Mouse (Mus musculus) midbrain, postnatal 0 days (tissue): ENCODE measurements at regions not wholly inside any gene's neighbourhood (a gene's known extent, or its start where the extent isn't known, plus 50 kb on each side); places are given as distances from the start of the nearest gene placed in this dataset.

Source experiments
- ATAC-seq: fragments of 200-750 bp; cut with Nextera tagmentation; 2 replicates; pipeline ENCODE4 v1.8.0; 2017; ENCODE audit warnings: moderate number of reproducible peaks, mild to moderate bottlenecking, moderate TSS enrichment, moderate library complexity; ENCODE audit not compliant: low FRiP score
- DNase-seq: peaks from one replicate; pipeline ENCODE4 v3.0.0-alpha.2; 2015; ENCODE audit warnings: low spot score
- H3K27ac ChIP-seq: fragments of 300-500 bp; sonication (generic); 2 replicates; pipeline ENCODE4 v1.5.1; 2014; ENCODE audit warnings: low read depth, mild to moderate bottlenecking, low read length, mixed read lengths
- H3K27me3 ChIP-seq: fragments of 300-500 bp; sonication (generic); 2 replicates; pipeline ENCODE4 v1.6.1; 2014; ENCODE audit warnings: low read length, control low read depth, mixed read lengths; ENCODE audit not compliant: insufficient read depth
- H3K36me3 ChIP-seq: fragments of 300-500 bp; sonication (generic); 2 replicates; pipeline ENCODE4 v1.6.1; 2014; ENCODE audit warnings: low read length, control low read depth, mixed read lengths; ENCODE audit not compliant: insufficient read depth
- H3K4me1 ChIP-seq: fragments of 300-500 bp; sonication (generic); 2 replicates; pipeline ENCODE4 v1.6.1; 2014; ENCODE audit warnings: mild to moderate bottlenecking, control low read depth, antibody characterized with exemption, low read length, mixed read lengths; ENCODE audit not compliant: insufficient read depth
- H3K4me2 ChIP-seq: fragments of 300-500 bp; sonication (generic); 2 replicates; pipeline ENCODE4 v1.6.1; 2014; ENCODE audit warnings: low read depth, mild to moderate bottlenecking, low read length, mixed read lengths; ENCODE audit not compliant: poor library complexity, severe bottlenecking
- H3K4me3 ChIP-seq: fragments of 300-500 bp; sonication (generic); 2 replicates; pipeline ENCODE4 v1.5.1; 2014; ENCODE audit warnings: low read depth, mild to moderate bottlenecking, low read length, moderate library complexity
- H3K9ac ChIP-seq: fragments of 300-500 bp; sonication (generic); replicated peaks from 2 replicates; pipeline ENCODE4 v1.6.1; 2014; ENCODE audit warnings: mild to moderate bottlenecking, low read length, moderate library complexity, mixed read lengths; ENCODE audit not compliant: poor library complexity, severe bottlenecking
- H3K9me3 ChIP-seq: fragments of 300-500 bp; sonication (generic); 2 replicates; pipeline ENCODE4 v1.6.1; 2016; ENCODE audit warnings: low read length, control low read depth
- CTCF ChIP-seq: IDR thresholded peaks from 2 replicates; pipeline ENCODE4 v1.5.1; 2016; ENCODE audit warnings: antibody characterized with exemption, mild to moderate bottlenecking
- WGBS: fragments of 180-500 bp; shearing (Covaris S2); extraction: QIAGEN DNeasy Blood & Tissue Kit; methylation state at CpG from one replicate; pipeline ENCODE4 v1.1.7; 2014; 5-methylcytosine and 5-hydroxymethylcytosine counted together

DNA sequence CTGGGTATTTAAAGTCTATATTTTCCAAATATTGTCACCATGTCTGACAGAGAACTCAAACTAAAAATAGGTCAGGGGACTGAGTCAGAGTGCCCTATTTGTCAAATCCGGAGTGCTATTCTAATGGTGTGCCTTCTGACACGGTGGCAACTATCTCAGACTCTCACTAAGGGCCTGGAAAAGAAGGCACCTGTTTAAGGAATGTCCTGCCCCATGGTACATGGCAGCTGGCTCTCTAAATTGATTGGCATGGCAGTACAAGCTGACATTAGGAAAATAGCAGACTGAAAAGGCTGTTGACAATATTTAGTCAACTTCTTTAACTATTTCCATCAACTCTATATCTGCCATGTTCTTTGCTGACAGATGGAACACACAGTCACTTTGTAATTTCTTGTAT is 405.1 kb upstream of the A1bg start:
- no peak for TF ChIP-seq CTCF
- H3K4me3 ChIP-seq = no peak overlapping the region
- WGBS = 80% methylated on average over 2 of the region's 2 CpGs
- no peaks in the 10 kb centered on the region for H3K27me3 ChIP-seq
- H3K27ac ChIP-seq = no peak overlapping the region
- H3K9ac ChIP-seq = no peak overlapping the region
- ATAC-seq = no peak
- no peak for DNase-seq
- no peak overlapping the region for H3K4me2 ChIP-seq
- H3K9me3 ChIP-seq = no peaks in the 10 kb centered on the region
- H3K4me1 ChIP-seq = no peaks in the 10 kb centered on the region
- H3K36me3 ChIP-seq = no peaks in the 10 kb centered on the region

DNA sequence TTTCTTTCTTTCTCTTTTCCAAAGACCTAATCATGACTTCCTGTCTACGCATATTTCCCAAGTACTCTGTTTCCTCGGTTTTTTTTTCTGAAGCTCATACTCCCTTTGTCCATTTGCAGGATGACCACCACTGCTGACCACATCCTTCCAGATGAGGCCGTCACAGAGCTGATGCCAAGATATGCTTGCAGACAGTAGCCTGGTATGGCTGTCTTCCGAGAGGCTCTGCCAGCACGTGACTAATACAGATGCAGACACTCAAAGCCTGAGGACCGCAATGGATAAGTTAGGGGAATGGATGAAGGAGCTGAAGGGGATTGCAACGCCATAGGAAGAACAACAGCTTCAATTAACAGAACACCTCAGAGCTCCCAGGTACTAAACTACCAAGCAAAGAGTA is 399.4 kb upstream of the A1bg start:
- Histone ChIP-seq H3K9ac (no peak overlapping the region), H3K36me3 (no peaks in the 10 kb centered on the region), H3K4me2 (no peak overlapping the region), H3K27me3 (no peaks in the 10 kb centered on the region), H3K4me3 (no peak overlapping the region), H3K9me3 (no peaks in the 10 kb centered on the region), H3K27ac (no peak overlapping the region), H3K4me1 (no peaks in the 10 kb centered on the region)
- 95% methylated on average over 7 of the region's 7 CpGs for WGBS
- no peak for TF ChIP-seq CTCF
- DNase-seq (no peak), ATAC-seq (no peak)

DNA sequence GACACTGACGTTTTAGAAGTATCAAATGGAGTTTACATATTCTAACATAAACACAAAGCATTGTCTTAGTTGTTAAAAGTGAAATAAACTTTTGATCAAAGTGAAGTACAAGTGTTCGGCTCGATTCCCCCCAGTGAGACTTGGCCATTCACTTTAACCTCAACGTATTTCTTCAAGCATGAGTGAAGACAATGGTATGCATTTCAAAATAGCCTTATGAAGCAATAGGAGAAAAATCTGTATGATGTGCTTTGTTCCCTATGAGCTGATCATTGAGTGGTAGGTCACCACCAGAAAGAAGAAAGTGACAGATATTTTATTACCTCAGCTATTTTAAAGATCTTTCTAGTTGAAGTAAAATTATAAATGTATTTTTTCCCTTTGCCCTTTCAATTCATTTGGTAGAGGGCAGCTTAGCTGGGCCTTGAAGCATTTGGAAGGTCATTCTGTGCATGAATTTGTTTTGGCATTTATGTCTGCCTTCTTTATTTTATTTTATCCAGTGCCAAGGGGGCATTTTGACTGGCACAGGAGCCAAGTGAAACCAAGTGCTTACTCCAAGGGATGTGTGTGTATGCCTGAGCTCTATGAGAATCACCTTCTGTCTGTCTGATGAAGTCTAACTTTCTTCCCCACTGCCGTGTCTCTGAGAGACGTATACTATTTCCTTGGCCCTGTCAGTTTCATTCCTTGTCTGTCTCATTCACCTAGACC is 386.8 kb upstream of the A1bg start:
- ATAC-seq = no peak
- H3K4me3 ChIP-seq = no peak overlapping the region
- no peak for TF ChIP-seq CTCF
- H3K4me1 ChIP-seq = no peaks in the 10 kb centered on the region
- H3K9me3 ChIP-seq = no peaks in the 10 kb centered on the region
- H3K27ac ChIP-seq = no peak overlapping the region
- H3K27me3 ChIP-seq = no peaks in the 10 kb centered on the region
- no peak overlapping the region for H3K4me2 ChIP-seq
- H3K36me3 ChIP-seq = no peaks in the 10 kb centered on the region
- no peak overlapping the region for H3K9ac ChIP-seq
- no peak for DNase-seq
- 72% methylated on average over 6 of the region's 6 CpGs for WGBS

DNA sequence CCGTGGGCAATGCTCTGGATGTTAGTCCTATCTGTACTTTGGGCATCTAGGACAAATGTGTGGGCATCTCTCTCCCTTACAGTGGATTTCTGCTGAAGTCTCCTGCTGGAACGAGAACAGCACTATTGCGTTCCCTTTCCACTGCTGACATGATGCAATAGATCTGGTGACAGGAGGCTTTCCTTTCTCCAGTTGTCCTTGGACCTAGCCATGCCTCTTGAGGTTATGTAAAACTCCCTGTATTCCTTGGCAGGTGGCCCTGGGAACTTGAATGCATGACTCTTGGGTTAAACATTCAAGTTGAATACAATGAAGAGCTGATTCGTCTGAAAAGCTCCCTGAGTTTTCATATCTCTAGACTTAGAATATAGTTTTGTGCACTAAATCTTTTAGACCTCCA is 386.1 kb upstream of the A1bg start:
- Histone ChIP-seq H3K4me2 (no peak overlapping the region), H3K4me3 (no peak overlapping the region), H3K27me3 (no peaks in the 10 kb centered on the region), H3K9me3 (no peaks in the 10 kb centered on the region), H3K9ac (no peak overlapping the region), H3K27ac (no peak overlapping the region), H3K36me3 (no peaks in the 10 kb centered on the region), H3K4me1 (no peaks in the 10 kb centered on the region)
- WGBS = 78% methylated on average over 4 of the region's 4 CpGs
- ATAC-seq = no peak
- TF ChIP-seq CTCF = no peak
- DNase-seq = no peak

DNA sequence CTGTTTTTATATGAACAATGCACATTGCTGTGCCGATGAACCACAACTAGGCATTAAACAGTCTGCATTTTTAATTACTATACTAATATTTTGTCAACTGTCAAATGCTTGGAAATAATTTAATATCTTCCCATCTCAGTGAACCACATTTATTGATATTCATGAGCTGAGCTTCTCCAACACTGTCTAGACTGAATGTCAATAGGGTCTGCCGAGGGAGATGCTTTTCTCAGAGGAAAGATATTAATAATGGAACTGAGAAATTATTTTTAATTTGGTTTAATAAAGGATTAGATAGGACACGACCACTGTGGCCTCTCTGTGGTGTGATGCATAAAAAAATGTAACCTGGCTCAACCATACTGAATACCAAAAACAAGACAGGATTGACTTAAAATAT is 381.7 kb upstream of the A1bg start:
- Histone ChIP-seq H3K9me3 (no peaks in the 10 kb centered on the region), H3K4me3 (no peak overlapping the region), H3K27me3 (no peaks in the 10 kb centered on the region), H3K9ac (no peak overlapping the region), H3K4me2 (no peak overlapping the region), H3K4me1 (no peaks in the 10 kb centered on the region), H3K36me3 (no peaks in the 10 kb centered on the region), H3K27ac (no peak overlapping the region)
- ATAC-seq (no peak), DNase-seq (no peak)
- 39% methylated on average over 3 of the region's 3 CpGs for WGBS
- TF ChIP-seq CTCF = no peak

DNA sequence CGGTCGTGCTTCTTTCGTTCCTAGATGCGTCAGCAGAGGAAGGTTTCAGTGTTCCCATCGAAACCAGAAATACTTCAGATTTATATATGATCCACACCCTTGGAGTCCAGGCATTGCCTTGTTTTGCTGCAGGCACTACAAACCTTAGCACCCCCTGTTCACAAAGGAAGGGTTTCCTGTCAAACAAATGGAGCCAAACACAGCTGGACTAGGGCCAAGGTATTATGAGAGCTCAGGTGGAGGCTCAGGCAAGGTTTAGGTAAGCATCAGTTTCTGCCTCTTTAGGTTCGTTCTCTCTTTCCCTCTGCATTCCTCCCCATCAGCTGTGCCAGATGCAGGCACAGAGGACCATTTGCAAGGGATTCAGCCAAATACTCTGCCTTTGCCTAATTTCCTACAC is 377.0 kb upstream of the A1bg start:
- H3K36me3 ChIP-seq = no peaks in the 10 kb centered on the region
- no peak for DNase-seq
- H3K27me3 ChIP-seq = no peaks in the 10 kb centered on the region
- no peak overlapping the region for H3K9ac ChIP-seq
- 86% methylated on average over 6 of the region's 6 CpGs for WGBS
- no peak for TF ChIP-seq CTCF
- H3K4me2 ChIP-seq = no peak overlapping the region
- no peak for ATAC-seq
- H3K4me1 ChIP-seq = no peaks in the 10 kb centered on the region
- H3K4me3 ChIP-seq = no peak overlapping the region
- no peak overlapping the region for H3K27ac ChIP-seq
- no peaks in the 10 kb centered on the region for H3K9me3 ChIP-seq
